Mouse (Mus musculus) bone marrow macrophage, adult 2 months (primary cell): ENCODE measurements around the gene Cnp.
"Not testable (repeated sequence)": the region's sequence is repeated elsewhere in the genome, so short reads cannot be mapped to it uniquely, and the experiment has no call there.

Experiments used
- CTCF ChIP-seq: IDR thresholded peaks from 2 replicates; pipeline ENCODE4 v1.5.1; 2012; ENCODE audit warnings: low read depth, mild to moderate bottlenecking, low read length, moderate library complexity
- POLR2A ChIP-seq: IDR thresholded peaks from 2 replicates; pipeline ENCODE4 v1.6.1; 2012; ENCODE audit warnings: mild to moderate bottlenecking, low read depth, low read length, borderline replicate concordance

DNA sequence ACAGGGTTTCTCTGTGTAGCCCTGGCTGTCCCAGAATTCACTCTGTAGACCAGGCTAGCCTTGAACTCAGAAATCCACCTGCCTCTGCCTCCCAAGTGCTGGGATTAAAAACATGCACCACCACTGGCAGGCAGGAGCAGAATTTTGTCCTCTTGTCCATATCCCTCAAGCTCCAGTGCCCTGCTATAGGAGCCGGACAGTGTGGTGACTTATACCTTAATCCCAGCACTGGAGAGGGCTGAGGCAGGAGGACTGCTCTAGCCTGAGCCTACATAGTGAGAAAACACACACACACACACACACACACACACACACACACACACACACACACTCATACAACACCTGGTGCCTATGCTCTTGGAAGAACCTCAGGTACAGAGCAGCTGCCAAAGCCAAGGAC lies 7.7 kb downstream of the Cnp start:
- not testable (repeated sequence) for TF ChIP-seq CTCF, POLR2A
